Mouse (Mus musculus) CD4-positive, CD25-positive, alpha-beta regulatory T cell, adult 2 months (primary cell): Measurements from ENCODE around the gene Jak2.
A peak's percentile ranks its signal among the peaks of the same experiment; 100 is the strongest.

Experiments used
- DNase-seq: peaks from one replicate; pipeline ENCODE4 v3.0.0-alpha.2; 2012; ENCODE audit warnings: low read depth, low spot score

The Jak2 gene

DNA sequence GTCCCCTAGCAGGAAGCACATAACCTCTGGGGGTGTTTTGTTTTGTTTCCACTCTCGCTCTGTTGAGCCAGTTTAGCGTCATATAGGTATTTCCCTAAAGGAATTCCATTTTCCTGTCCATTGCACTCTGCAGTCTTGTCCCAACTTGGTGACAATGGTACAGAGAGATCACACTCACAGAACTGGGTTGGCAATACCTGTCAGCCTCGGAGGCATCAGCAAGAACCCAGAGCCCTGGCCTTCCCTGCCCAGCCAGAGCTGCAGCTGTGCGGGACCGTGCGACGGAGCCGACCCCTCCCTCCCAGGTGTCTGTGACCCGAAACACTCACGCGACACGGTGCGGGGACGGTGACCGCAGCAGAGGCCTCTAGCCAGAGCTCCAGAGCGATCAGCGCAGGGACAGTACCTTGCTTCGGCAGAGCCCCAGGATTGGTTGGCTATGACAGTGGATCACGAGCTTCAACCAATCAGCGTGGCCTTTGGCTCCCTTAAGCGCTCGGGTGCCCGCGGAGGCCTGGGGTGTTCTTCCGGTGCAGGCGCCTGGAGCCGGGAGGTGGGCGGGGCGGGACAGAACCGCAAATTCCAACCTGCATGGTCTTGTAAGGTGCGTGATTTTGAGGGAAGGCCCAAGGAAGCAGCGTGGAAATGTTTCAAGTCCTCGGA, 110.0 kb downstream of the Jak2 start:
- DNase-seq = peak; percentile 94

DNA sequence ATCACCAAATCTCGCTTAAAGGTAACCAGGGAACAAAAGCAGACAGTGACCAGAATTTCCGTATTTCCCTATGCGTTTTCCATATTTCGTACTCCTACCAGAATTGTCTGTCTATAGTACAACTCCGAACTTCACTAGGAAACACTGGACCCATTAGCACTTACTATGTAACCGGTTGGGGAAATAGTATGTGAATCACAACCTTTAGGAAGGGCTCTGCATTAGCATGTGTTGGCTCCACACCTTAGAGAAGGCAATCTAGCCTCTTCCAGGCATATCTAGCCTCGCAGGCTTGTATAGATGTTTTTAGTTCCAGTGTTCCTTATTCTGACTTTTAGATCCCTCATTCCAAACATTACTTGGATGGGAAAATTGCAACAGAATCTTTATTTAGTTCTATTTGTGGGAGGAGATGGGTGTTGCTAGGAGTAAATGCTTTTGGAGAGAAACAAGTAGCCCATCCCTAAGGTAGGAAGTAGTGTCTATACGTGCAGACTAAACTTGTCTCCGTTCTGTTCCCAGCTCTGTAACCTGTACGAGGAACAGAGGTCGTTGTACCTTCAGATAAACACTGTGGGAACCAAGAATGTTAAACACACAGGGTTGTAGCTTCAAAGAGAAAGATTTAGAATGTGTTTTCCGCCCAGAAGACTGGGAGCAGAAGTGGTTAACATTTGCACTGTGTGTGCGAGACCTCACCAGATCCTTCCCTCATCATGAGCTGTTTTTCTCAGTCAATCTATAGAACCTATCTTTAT, 110.7 kb downstream of the Jak2 start:
- no peak for DNase-seq
